Mouse (Mus musculus) small intestine, adult 2 months (tissue): ENCODE results near the gene Hnf4a.

ENCODE experiments used
- CTCF ChIP-seq: fragments of 200-500 bp; IDR thresholded peaks from 2 replicates; pipeline ENCODE4 v1.5.1; 2012; ENCODE audit warnings: low read depth, mild to moderate bottlenecking, control low read depth, inconsistent platforms, low read length, moderate library complexity, mixed read lengths; ENCODE audit not compliant: insufficient replicate concordance, insufficient read length; ENCODE audit errors: extremely low read depth
- POLR2A ChIP-seq: fragments of 200-500 bp; IDR thresholded peaks from 2 replicates; pipeline ENCODE4 v1.6.1; 2012; ENCODE audit warnings: low read depth, mild to moderate bottlenecking, control low read depth, inconsistent platforms, low read length, moderate library complexity

- TF ChIP-seq POLR2A (no peak), CTCF (peak; percentile 31; the same call in 1 of the 2 replicates)
Observed at GRCm38 (mm10) chr2:163525761-163526243, 19.2 kb downstream of the Hnf4a start.
